Mouse (Mus musculus) spleen, adult 2 months (tissue): Measurements from ENCODE around the gene Ccl26.
"Not testable (repeated sequence)": the region's sequence is repeated elsewhere in the genome, so short reads cannot be mapped to it uniquely, and the experiment has no call there.

Experiments used
- CTCF ChIP-seq: fragments of 200-500 bp; IDR thresholded peaks from 2 replicates; pipeline ENCODE4 v1.5.1; 2011; ENCODE audit warnings: mild to moderate bottlenecking, inconsistent platforms; ENCODE audit not compliant: insufficient read depth, insufficient read length, insufficient replicate concordance; ENCODE audit errors: extremely low read depth
- POLR2A ChIP-seq: fragments of 200-500 bp; IDR thresholded peaks from 2 replicates; pipeline ENCODE4 v1.6.1; 2011; ENCODE audit warnings: low read depth, low read length, inconsistent platforms

DNA sequence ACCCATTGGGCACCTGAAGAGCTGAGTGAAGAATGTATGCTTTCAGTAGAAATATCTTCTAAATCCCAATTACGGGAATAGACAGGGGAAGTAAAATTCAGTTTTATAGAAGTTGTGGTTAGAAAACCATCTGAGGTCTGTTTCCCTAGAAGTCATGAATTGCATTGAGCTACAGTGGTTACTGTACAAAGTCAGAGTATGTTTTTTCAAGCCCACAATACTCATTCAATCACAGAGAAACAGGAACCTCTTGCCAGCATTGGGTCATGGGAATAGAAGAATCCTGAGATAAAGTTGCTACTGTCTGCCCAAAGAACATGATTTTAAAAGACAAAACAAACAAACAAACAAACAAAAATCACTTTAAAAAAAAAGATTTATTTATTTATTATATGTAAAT lies 41.3 kb upstream of the Ccl26 start:
- TF ChIP-seq POLR2A, CTCF: not testable (repeated sequence)
